Mouse (Mus musculus): ENCODE data around the gene Cx3cr1.
A peak's percentile ranks its signal among the peaks of the same experiment; 100 is the strongest.

The Cx3cr1 gene

DNA sequence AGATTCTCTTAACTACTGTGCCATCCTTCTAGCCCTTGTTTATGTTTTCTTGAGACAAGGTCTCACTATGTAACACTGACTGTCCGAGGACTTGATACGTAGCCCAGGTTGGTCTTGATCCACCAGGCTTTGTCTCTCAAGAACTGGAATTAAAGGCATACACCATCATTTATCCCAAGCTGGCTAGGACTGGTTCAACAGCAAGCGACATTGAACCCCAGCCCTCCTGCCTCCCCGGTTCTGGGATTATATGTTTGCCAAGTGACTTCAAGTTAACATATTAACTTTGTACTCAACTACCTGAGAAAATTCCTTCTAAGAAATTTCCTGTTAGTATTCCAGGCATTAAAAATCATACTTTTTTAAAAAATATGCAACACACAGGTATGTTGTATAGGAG is 94.4 kb downstream of the Cx3cr1 start:
- no peak for DNase-seq (ENCODE audit: low spot score)

DNA sequence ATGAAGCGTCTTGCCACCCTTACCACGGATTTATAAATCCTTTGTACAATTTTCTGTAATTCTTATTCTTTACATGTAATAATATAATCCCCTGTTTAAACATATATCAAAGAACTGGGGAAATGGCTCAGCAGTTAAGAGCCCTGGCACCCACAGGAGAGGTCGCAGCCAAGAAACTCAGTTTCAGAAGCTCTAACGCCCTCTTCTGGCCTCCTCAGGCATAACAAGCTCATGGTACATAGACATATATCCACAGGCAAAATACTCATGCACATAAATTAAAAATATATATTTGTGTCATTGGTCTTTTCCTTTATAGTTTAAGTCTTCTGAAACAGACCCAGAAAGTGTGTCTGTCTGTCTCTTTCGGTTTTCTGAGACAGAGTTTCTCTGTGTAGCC is 95.1 kb downstream of the Cx3cr1 start:
- no peak for DNase-seq (ENCODE audit: low spot score)

DNA sequence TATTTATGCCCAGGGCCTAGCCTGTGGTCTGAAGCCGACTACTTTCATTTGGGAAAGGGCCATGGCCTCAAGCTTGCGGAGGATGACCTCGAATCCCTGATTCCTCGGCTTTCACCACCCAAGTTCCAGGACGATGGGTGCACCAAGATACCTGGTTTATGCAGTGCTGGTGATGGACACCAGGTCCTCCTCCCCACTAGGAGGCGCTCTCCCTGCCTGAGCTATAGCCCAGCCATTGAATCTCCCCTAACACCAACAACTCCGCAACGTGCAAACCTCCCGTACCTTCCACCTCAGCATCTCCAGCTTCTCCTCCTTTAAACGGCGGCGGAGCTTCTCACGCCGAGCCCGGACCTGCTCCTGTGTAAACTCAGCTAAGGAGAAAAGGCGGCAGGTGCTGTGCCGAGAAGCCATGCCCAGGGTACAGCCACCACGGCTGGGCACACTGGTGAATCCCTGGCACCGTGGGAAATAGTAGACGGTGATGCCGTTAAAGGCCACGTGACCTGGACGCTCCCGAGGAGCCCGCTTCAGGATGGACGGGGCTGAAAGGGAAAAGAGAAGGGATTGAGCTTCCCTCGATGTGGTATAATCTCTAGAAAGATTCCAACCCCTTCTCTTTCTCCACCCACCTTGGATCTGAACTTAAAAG is 95.7 kb downstream of the Cx3cr1 start:
- no peak for DNase-seq (ENCODE audit: low spot score)

DNA sequence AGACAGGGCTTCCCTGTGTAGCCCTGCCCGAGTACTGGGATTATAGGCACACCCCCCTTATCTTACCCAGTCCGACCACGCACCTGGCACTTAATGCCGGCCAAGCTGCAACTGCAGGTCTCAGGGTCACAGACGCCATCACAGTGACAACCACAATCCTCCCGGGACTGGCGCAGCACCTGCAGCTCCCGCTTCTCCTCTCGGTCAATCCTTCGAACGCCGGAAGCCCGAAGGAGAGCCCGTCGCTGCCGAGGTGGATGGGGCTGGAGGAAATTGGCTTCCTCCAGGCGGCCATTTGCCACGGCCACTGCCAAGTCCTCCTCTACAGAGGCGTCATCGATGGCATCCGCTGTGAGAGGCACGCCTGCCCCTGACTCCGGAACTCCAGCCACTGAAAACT is 96.4 kb downstream of the Cx3cr1 start:
- DNase-seq (ENCODE audit: low spot score) = no peak

- no peak for DNase-seq (ENCODE audit: low spot score)
Observed at GRCm38 (mm10) chr9:119972582-119972981, 97.1 kb downstream of the Cx3cr1 start.

GRCm38 (mm10) chr9:119972166-119972565 is 97.5 kb downstream of the Cx3cr1 start:
- DNase-seq (ENCODE audit: low spot score) = no peak

DNA sequence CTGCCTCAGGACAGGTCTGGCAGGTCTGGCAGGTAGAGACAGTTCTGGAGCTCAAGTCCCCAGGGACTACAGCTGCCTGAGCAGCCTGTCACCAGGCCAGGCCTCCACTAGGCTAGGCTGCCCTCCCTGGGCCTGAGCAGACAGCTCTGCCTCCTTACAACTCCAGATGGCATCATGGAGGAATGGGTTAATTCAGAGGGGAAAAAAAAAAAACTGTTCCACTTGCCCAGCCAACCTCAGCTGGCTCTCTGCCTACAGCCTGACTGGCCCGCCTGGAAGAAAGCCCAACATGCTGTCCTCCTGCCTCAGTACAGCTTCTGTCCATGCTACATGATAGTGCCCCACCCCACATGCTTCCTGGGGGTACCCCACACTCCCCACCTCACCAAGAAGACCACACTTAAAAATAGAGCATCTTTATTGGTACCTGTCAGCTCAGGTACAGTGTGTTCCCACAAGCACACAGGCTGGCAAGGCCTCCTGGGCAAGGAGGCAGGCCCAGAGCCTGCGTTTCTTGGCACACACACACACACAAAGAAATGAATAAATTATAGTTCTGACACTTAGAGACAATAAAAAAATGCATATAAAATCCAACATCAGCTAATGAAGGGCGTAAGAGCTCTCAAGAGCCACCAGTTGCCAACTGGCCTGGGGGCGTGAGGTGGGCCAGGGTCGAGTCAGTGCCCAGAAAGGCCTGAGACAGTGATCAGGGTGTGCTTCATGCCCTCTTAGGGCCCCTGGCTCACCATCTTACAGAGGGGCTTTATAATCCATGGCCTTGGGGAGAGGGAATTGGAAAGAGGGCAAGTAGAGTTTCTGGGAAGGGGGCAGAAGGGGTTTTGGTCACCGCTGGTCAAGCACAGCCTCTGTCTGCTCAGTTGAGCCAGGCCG is 98.7 kb downstream of the Cx3cr1 start:
- peak; percentile 45 for DNase-seq (ENCODE audit: low spot score)

DNA sequence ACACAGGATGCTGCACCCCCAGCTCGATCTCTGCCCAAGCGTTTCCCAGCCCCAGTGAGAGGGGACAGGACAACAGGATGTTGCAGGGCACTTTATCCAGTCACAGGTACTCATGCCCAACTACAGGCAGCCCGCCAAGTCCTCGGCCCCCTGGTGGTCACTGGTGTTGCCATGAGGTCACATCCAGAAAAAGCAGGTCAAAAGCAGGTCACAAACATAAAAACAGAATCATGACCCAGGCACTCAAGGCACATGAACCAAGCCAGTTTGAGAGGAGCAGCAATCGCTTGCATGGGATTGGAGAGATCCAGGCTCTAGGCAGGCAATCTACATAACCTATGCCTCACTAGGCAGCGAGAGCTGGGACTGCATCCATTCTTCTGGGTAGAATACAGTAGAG is 99.5 kb downstream of the Cx3cr1 start:
- DNase-seq (ENCODE audit: low spot score) = peak; percentile 58

GRCm38 (mm10) chr9:119969811-119970210 is 99.9 kb downstream of the Cx3cr1 start:
- DNase-seq (ENCODE audit: low spot score) = no peak

DNA sequence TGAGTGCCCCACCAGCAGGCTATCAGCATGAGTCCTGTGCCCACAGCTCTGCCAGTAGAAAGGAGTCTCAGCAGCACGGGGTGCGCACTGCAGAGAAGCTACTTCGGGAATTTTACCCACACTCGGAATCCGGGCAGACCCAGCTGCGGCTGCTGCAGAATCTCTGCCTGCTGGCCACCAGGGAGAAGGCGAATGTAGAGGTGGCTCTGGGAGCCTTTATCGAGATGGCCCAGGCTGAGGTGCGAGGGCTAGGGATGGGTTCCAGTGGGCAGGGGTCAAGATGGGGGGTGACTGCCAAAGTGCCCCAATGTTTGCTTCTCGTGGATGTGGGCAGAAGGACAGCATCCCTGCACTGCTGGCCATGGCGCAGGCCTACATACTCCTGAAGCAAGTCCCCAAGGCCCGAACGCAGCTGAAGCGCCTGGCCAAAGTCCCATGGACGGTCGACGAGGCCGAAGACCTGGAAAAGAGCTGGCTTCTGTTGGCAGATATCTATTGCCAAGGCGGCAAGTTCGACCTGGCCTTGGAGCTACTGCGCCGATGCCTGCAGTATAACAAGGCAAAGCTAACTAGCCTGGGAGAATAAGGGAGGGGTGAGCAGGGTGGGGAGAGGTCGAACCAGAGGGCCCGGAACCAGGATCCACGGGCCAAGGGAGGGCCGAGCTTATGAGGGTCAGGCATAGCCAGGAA is 103.3 kb downstream of the Cx3cr1 start:
- no peak for DNase-seq (ENCODE audit: low spot score)

DNA sequence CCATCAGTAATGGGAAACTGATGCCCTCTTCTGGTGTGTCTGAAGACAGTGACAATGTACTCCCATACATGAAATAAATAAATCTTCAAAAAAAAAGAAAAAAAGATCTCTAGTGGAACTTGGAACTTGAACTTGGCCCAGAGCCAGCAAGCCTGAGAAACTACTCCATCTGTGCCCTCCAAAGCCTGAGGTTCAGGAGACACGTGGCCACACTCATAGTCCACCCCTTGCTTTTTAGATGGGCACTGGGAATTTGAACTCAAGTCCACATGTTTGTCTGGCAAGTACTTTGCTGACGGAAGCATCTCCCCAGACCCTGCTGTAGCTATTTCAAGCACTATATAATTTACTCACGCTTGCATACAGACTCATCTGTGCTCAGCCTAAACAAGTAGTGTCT is 104.5 kb downstream of the Cx3cr1 start:
- DNase-seq (ENCODE audit: low spot score) = no peak

DNA sequence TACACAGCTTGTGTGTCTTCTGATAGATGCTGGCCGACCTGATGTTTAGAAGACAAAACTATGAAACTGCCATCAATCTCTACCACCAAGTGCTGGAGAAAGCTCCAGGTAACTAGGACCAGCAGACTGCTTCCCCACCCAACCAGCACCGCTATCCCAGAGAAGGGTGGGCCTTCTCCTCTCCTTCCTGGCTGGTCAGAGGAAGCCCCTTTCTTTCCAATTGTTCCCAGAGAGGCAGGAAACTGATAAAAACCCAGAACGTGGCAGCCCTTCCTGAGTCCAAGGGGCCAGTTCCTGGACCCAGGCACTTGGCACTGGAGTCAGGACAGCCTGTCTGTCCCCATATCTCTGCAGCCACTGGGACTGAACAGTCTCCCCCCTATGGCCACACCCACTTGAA is 105.5 kb downstream of the Cx3cr1 start:
- no peak for DNase-seq (ENCODE audit: low spot score)

- peak; percentile 63 for DNase-seq (ENCODE audit: low spot score)
Observed at GRCm38 (mm10) chr9:119962987-119963667, 106.6 kb downstream of the Cx3cr1 start.

- DNase-seq (ENCODE audit: low spot score) = no peak
Observed at GRCm38 (mm10) chr9:119962216-119962615, 107.5 kb downstream of the Cx3cr1 start.

GRCm38 (mm10) chr9:119958835-119959234 is 110.8 kb downstream of the Cx3cr1 start:
- DNase-seq (ENCODE audit: low spot score) = no peak

DNA sequence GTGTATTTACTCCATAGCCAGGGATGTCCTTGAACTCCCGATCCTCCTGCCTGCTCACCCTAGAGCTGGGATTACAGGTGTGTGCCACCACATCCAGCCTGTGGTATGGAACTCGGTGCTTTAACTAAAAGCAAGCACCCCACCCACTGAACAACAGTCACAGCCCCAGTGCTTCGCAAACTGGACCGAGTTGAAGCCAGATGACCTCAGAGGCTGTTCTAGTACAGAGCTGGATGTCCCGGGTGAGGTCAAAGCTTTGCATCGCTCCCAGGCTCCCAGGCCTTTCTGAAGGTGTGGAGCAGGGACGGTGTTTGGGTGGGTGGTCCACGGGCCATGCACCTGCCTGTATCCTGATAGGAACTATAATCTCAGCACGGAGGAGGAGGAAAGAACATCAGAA is 118.3 kb downstream of the Cx3cr1 start:
- DNase-seq (ENCODE audit: low spot score) = no peak

- DNase-seq (ENCODE audit: low spot score) = no peak
Observed at GRCm38 (mm10) chr9:119950434-119950833, 119.2 kb downstream of the Cx3cr1 start.

DNA sequence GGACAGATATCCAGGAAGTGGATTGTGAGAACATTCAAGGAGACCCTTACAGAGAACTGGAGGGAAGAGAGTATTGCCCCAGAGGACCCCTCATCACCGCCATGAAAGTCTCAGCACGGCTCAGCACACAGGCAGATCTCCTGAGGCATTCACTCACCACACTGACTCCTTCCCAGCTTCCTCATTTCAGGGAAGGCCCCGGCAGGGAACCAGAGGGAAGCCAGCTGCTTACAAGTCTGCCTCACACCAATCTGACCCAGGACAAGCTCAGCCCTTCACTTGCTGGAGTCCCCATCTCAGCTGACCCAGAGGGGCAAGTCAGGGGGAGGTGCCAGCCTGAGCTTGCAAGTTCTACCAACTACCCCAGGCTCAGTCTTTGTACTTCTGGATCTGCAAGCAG is 120.9 kb downstream of the Cx3cr1 start:
- no peak for DNase-seq (ENCODE audit: low spot score)

DNA sequence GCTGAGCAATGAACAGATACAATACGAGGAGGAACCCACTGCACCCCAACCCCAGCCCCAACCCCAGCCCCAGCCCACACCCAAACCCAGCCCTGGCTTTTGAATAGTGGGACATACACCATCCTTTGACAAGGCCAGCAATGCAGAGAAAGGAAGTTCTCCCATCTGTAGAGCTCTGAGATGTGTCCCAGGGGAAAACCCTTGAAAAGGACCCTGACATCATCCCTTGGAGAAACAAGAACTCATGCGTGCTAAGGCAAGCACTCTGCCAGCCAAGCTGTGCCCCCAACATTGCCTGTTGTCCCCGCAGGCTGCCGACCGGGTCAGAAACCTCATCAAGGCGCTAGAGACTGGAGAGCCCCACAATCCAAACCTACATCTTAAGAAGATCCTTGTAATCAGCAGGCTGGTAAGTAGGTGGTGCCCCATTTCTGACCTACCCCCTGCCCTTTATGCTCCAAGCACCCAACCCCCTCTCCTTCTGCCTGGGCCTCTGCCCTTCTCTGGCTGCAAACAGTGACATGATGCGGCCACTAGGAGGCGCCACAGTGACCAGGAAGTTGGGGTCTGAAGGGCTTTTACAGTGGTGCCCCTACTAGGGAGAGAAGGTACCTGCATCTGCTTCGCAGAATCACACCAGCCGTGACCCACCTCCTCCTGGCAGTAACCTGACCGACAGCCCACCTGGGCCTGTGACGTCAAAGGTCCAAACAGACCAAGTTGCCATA is 124.3 kb downstream of the Cx3cr1 start:
- DNase-seq (ENCODE audit: low spot score) = no peak

- no peak for DNase-seq (ENCODE audit: low spot score)
Observed at GRCm38 (mm10) chr9:119943326-119943725, 126.4 kb downstream of the Cx3cr1 start.

- DNase-seq (ENCODE audit: low spot score) = no peak
Observed at GRCm38 (mm10) chr9:119941861-119942260, 127.8 kb downstream of the Cx3cr1 start.

- DNase-seq (ENCODE audit: low spot score) = no peak
Observed at GRCm38 (mm10) chr9:119941407-119941806, 128.3 kb downstream of the Cx3cr1 start.
